Mouse (Mus musculus) limb, embryonic 15.5 days (tissue): ENCODE results near the gene Lrrc29. TPM values are rescaled to one million over a fixed set of nuclear protein-coding genes. Genes with fewer than 3 reads are reported as not detected.

Source experiments
- ATAC-seq: fragments of 200-750 bp; cut with Nextera tagmentation; 2 replicates; pipeline ENCODE4 v1.8.0; 2017; ENCODE audit warnings: low read depth, moderate TSS enrichment; ENCODE audit not compliant: insufficient number of reproducible peaks, low FRiP score, low TSS enrichment
- H3K27ac ChIP-seq: fragments of 300-500 bp; sonication (generic); 2 replicates; pipeline ENCODE4 v1.5.1; 2015; ENCODE audit warnings: moderate library complexity, mild to moderate bottlenecking, inconsistent platforms
- H3K27me3 ChIP-seq: fragments of 300-500 bp; sonication (generic); 2 replicates; pipeline ENCODE4 v1.6.1; 2015; ENCODE audit warnings: inconsistent platforms
- H3K36me3 ChIP-seq: fragments of 300-500 bp; sonication (generic); 2 replicates; pipeline ENCODE4 v1.6.1; 2015; ENCODE audit warnings: inconsistent platforms
- H3K4me1 ChIP-seq: fragments of 300-500 bp; sonication (generic); 2 replicates; pipeline ENCODE4 v1.6.1; 2015; ENCODE audit warnings: inconsistent platforms
- H3K4me2 ChIP-seq: fragments of 300-500 bp; sonication (generic); 2 replicates; pipeline ENCODE4 v1.6.1; 2015; ENCODE audit warnings: mild to moderate bottlenecking, inconsistent platforms
- H3K4me3 ChIP-seq: fragments of 300-500 bp; sonication (generic); 2 replicates; pipeline ENCODE4 v1.5.1; 2015; ENCODE audit warnings: mild to moderate bottlenecking, inconsistent platforms
- H3K9ac ChIP-seq: fragments of 300-500 bp; sonication (generic); 2 replicates; pipeline ENCODE4 v1.6.1; 2015; ENCODE audit warnings: inconsistent platforms
- H3K9me3 ChIP-seq: fragments of 300-500 bp; sonication (generic); 2 replicates; pipeline ENCODE4 v1.6.1; 2016; ENCODE audit warnings: inconsistent platforms
- WGBS: fragments of 180-500 bp; shearing (Covaris S2); methylation state at CpG from one replicate; pipeline ENCODE4 v1.1.7; 2015; 5-methylcytosine and 5-hydroxymethylcytosine counted together
- polyA plus RNA-seq: library from polyadenylated mRNA; unstranded; fragments of >200 nt; fragmentation: Nextera tagmentation; extraction: Ambion mirVana; gene quantifications from 2 replicates; pipeline ENCODE4 v1.2.1, GENCODE M21; 2015

Gene Lrrc29
- polyA plus RNA-seq, 1 experiment from 2014 or later: 1.7 TPM

DNA sequence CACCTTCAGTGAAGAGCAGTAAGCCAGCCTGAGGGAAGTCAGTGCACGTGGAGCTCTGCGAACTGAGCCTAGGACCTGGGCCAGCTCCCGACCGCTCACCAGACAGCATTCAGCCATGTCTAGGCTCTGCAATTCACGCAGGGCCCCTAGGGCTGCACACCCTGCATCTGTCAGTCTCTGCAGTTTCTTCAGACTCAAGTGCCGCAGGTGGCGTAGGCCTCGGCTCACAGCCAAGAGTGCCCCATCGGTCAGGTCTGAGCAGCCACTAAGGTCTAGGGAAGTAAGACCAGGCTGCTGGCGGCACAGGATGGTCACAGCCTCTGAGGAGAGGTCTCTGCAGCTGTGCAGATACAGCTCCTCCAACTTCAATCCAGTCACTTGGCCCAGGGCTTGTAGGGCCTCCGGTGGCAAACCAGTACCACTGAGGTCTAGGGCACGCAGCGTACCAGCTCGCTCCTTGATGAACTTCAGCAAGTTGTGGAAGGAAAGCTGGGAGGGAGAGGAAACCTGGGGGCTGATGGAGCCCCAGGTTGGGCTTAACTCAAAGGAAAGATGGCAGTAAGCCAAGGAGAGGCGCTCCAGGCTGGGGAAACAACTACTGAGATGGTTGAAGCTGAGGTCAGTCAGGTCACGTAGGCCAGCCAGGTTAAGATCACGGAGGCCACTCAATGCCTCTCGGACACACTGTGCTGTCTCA, 10.9 kb downstream of the Lrrc29 start:
- no peak overlapping the region for H3K9ac ChIP-seq
- H3K4me2 ChIP-seq: no peak overlapping the region
- H3K4me3 ChIP-seq: no peak overlapping the region
- no peak overlapping the region for H3K27ac ChIP-seq
- no peaks in the 10 kb centered on the region for H3K4me1 ChIP-seq
- no peaks in the 10 kb centered on the region for H3K27me3 ChIP-seq
- no peak for ATAC-seq
- peaks cover 92% of the 10 kb centered on the region for H3K36me3 ChIP-seq
- WGBS: 84% methylated on average over 18 of the region's 18 CpGs
- no peaks in the 10 kb centered on the region for H3K9me3 ChIP-seq

DNA sequence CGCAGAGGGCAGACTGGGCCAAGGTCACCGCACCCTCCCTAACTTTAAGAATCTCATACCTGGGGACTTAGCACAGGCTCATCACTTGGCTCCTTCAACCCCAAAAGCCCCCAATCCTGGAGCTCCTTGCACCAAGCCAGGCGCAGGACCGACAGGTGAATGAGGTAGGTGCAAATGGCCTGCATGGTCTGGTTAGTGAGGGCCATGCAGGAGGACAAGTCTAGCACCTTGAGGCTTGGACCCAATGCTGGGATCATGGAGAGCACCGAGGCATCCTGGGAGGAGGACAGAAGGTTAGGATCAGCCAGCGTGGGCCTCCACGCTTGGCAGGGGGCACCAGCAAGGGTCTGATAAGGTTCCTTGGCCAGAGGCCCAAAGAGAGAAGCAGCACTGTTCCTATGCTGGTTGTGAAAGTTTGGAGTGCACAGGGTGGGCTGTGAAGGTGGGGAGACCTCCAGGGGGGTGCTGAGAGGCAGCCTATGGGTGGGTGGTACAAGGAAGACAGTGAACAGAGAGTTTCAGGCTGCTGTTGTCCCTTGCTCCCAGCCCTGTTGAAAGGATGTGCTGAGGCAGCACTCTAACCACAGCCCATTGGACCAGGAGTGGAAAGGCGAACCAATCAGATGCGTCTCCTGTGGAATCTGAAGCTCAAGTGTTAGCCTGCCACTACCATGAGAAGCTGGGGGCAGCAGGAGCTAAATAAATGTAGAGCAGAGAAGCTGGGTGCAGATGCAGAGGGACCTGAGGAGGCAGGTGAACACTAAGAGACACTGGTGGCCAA, 12.3 kb downstream of the Lrrc29 start:
- Histone ChIP-seq H3K27ac (no peak overlapping the region), H3K4me2 (no peak overlapping the region), H3K4me3 (no peak overlapping the region), H3K9me3 (no peaks in the 10 kb centered on the region), H3K27me3 (no peaks in the 10 kb centered on the region), H3K9ac (no peak overlapping the region), H3K36me3 (peaks cover 91% of the 10 kb centered on the region), H3K4me1 (no peaks in the 10 kb centered on the region)
- WGBS: 85% methylated on average over 9 of the region's 9 CpGs
- no peak for ATAC-seq

DNA sequence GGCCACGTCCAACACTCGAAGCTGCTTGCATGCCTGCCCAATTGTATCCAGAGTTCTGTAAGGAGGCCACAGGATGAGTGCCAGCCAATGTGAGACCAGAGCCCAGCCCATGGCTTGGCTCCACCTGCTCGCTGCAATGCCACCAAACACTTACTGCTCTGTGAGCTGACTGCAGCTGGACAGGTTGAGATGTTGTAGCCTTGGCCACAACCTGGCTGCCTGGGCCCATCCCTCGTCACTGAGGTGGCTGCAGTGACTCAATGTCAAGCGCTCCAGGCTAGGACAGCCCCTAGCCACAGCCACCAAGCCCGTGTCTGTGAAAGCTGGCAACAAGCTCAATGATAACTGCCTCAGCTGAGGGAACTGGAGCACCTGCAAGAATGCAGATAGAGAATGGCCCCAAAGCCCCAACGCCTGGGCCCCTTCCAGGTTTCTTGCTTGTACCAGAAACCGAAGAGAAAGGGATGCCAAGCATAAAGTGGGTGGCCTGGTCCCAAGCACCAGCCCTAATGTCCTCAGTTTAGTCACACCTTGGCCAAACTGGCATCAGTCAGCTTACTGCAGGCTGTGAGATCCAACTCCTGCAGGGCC, 13.1 kb downstream of the Lrrc29 start:
- Histone ChIP-seq H3K4me3 (no peak overlapping the region), H3K4me2 (no peak overlapping the region), H3K27ac (no peak overlapping the region), H3K9me3 (no peaks in the 10 kb centered on the region), H3K36me3 (peaks cover 92% of the 10 kb centered on the region), H3K4me1 (no peaks in the 10 kb centered on the region), H3K9ac (no peak overlapping the region), H3K27me3 (no peaks in the 10 kb centered on the region)
- ATAC-seq: no peak
- WGBS: 89% methylated on average over 8 of the region's 8 CpGs

DNA sequence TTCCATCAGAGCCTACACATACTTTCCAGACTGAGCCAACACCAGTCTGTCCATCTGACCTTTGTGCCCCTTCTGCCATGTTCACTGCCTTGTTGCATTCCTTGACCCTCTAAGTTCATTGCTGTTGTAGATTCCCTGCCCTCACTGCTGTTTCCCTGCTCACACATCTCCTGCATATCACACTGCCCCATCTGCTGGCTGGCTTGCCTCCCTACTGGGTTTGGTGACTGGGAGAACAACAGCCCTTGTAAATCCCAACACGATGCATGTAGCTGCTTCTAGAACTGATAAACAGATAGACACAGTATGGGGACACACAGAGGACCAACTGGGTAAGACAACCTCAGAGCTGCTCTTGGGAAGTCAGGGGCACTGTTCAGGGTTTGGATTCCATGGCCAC, 14.4 kb downstream of the Lrrc29 start:
- H3K4me3 ChIP-seq: no peak overlapping the region
- ATAC-seq: no peak
- WGBS: 88% methylated on average over 1 of the region's 1 CpGs
- H3K27ac ChIP-seq: no peak overlapping the region
- H3K4me1 ChIP-seq: no peaks in the 10 kb centered on the region
- H3K36me3 ChIP-seq: peaks cover 89% of the 10 kb centered on the region
- no peak overlapping the region for H3K9ac ChIP-seq
- H3K4me2 ChIP-seq: no peak overlapping the region
- H3K27me3 ChIP-seq: no peaks in the 10 kb centered on the region
- H3K9me3 ChIP-seq: no peaks in the 10 kb centered on the region

DNA sequence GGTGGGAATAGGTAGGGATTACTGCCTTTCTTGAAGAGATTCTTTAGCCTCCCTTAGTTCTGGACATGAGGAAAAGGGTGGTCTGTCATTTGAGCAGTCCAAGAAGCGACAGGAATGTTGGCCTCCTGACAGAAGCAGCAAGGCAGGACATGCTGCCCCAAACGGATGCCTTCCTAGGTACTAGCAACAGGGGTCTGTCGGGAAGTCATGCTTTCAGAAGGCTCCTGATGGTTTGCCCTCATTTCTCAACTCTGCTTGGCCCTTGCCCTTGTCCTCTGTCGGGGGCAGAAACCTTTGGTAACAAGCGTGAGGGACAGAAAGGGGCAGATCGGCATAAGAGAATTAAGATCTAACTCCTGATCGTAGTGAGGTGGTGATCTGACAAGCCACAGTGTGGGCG, 16.0 kb downstream of the Lrrc29 start:
- peaks cover 76% of the 10 kb centered on the region for H3K36me3 ChIP-seq
- WGBS: 84% methylated on average over 8 of the region's 8 CpGs

DNA sequence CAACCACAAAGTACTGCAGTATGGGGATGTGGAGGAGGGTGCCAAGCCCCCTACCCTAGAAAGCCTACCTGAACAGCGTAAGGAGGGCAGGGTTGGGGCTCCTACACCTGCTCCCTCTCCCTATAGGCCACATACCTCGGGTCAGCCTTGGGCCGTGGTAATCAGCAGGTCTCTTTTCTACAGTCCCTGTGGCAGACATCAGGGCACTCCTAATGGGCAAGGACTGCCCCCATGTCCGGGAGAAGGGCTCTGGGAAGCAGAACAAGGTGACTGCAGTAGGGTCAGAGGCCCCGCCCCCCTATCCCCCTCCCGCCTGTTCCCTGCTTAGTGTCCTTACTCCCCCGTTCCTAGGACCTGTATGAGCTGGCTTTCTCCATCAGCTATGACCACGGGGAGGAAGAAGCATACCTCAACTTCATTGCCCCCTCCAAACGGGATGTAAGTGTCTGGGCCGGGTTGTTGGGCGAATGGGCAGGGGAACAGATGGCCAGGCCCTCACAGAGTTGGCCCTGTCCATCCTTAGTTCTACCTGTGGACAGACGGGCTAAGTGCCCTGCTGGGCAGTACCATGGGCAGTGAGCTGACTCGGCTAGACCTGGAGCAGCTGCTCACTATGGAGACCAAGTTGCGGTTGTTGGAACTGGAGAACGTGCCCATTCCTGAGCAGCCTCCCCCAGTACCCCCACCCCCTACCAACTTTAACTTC, 16.8 kb downstream of the Lrrc29 start:
- no peaks in the 10 kb centered on the region for H3K9me3 ChIP-seq
- no peak overlapping the region for H3K4me3 ChIP-seq
- H3K36me3 ChIP-seq: peaks cover 73% of the 10 kb centered on the region
- peaks cover 22% of the 10 kb centered on the region for H3K4me1 ChIP-seq
- no peaks in the 10 kb centered on the region for H3K27me3 ChIP-seq
- WGBS: 76% methylated on average over 15 of the region's 15 CpGs
- H3K4me2 ChIP-seq: no peak overlapping the region
- ATAC-seq: no peak
- H3K9ac ChIP-seq: no peak overlapping the region
- H3K27ac ChIP-seq: no peak overlapping the region

More for the DNA sequence above, 16.0 kb downstream of the Lrrc29 start:
- Histone ChIP-seq H3K27ac (no peak overlapping the region), H3K9ac (no peak overlapping the region), H3K9me3 (no peaks in the 10 kb centered on the region), H3K4me2 (no peak overlapping the region), H3K4me1 (peaks cover 14% of the 10 kb centered on the region), H3K4me3 (no peak overlapping the region), H3K27me3 (no peaks in the 10 kb centered on the region)
- ATAC-seq: no peak

DNA sequence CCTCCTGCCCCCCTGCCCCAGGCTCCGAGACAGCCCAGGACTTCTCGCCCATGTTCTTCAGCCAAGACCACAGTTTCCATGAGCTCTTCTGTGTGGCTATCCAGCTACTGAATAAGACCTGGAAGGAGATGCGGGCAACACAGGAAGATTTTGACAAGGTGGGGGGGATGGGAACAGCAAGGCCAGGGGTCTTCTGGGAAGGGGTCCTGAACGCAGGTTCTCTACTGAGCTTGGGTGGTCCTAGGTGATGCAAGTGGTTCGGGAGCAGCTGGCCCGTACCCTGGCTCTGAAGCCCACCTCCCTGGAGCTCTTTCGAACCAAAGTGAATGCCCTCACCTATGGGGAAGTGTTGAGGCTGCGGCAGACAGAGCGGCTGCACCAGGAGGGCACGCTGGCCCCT, 17.6 kb downstream of the Lrrc29 start:
- 92% methylated on average over 10 of the region's 10 CpGs for WGBS
- H3K4me3 ChIP-seq: no peak overlapping the region
- peaks cover 68% of the 10 kb centered on the region for H3K36me3 ChIP-seq
- no peak overlapping the region for H3K4me2 ChIP-seq
- H3K27ac ChIP-seq: no peak overlapping the region
- no peak overlapping the region for H3K9ac ChIP-seq
- H3K4me1 ChIP-seq: peaks cover 28% of the 10 kb centered on the region
- H3K9me3 ChIP-seq: no peaks in the 10 kb centered on the region
- no peaks in the 10 kb centered on the region for H3K27me3 ChIP-seq
- no peak for ATAC-seq

DNA sequence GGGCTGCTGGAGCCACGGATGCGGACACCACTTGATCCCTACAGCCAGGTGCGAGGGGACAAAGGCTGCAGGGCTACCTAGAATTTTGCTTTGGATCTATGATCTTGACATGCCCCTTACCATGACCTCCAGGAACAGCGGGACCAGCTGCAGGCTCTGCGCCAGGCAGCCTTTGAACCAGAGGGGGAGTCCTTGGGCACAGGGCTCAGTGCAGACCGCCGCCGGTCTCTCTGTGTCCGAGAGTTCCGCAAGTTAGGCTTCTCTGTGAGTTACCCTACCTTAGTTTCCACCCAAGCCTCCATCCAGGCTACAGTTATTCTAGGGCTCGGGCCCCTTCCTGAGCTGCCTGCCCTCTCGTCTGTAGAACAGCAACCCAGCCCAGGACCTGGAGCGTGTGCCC, 18.4 kb downstream of the Lrrc29 start:
- ATAC-seq: no peak
- no peak overlapping the region for H3K9ac ChIP-seq
- H3K9me3 ChIP-seq: no peaks in the 10 kb centered on the region
- peaks cover 66% of the 10 kb centered on the region for H3K36me3 ChIP-seq
- H3K4me1 ChIP-seq: peaks cover 28% of the 10 kb centered on the region
- no peaks in the 10 kb centered on the region for H3K27me3 ChIP-seq
- WGBS: 94% methylated on average over 13 of the region's 13 CpGs
- H3K4me3 ChIP-seq: no peak overlapping the region
- H3K4me2 ChIP-seq: no peak overlapping the region
- H3K27ac ChIP-seq: no peak overlapping the region

DNA sequence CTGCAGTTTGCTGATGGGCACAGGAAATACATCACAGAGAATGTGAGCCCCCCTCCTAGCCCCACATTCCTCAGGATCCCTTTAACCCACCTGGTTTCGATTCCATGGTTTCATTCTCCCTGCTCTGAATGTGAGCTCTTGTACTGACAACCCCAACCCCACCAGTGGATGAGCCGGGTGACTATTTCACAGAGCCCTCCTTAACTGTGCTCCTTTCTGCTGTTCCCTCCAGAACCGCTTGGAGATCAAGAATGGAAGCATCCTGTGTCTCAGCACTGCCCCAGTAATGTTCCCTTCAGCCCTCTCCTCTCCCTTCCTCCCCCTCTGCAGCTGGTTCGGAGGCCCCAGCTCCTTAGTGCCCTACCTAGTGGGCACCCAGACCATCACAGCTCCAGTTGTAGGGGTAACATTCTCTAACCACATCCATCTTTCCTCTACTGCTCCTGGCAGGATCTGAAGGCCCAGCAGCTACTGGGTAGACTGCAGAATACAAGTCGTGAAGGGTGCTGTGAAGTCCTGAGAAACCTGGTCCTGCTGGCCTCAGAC, 19.9 kb downstream of the Lrrc29 start:
- peak overlapping the region; percentile 42; the same call in 1 of the 2 replicates for H3K9ac ChIP-seq
- H3K9me3 ChIP-seq: no peaks in the 10 kb centered on the region
- H3K4me1 ChIP-seq: peaks cover 28% of the 10 kb centered on the region
- peak overlapping the region; percentile 75 for H3K4me2 ChIP-seq
- H3K36me3 ChIP-seq: peaks cover 64% of the 10 kb centered on the region
- H3K4me3 ChIP-seq: peak overlapping the region; percentile 38
- WGBS: 34% methylated on average over 5 of the region's 5 CpGs
- peak overlapping the region; percentile 83 for H3K27ac ChIP-seq
- no peaks in the 10 kb centered on the region for H3K27me3 ChIP-seq
- no peak; the same call in 1 of the 2 replicates for ATAC-seq

DNA sequence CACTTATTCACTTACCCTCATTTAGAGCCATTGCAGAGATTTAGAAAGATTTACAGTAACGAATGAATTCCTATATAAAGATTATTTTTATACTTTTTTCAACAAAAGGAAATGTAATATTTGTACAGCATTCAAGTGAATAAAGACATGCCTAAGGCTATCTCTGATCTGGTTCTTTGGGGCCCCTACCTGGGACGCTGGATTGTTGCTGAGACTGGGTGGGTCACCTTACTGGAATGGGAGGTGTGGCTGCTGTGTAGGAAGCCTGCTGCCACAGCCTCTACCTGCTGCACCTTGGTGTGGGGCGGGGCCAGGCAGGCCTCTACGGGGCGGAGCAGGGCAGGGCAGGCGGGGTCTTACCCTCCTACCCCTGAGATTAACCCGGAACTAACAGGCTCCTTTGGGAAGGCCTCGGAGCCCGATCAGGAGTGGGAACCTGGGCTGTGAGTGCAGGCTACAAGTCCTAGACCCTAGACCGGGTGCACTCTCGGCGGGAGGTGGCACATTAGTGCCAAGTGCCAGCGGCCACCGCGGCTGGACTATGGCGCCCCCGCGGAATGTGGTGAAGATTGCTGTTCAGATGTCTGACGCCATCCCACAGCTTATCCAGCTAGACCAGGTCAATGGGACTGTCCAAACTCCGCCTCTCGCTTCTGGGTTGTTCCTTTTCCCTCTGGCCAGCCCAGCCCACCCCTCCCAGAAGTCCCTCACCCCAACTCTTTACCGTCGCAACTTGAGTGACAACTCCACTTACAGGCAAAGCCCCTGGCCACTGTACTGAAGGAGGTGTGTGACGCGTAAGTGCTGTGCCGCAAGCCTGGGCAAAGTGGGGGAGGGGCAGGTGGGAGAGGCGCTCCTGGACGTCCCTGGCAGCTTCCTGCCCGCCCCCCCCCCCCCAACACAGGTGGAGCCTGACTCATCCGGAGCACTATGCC, 20.6 kb downstream of the Lrrc29 start, which contains the start of gene Elmo3:
TSS of gene Elmo3 (plus strand) at position 391 of the 935 bp plus-strand sequence.
- Histone ChIP-seq H3K4me3 (peak within 1 kb of the TSS; percentile 38), H3K27me3 (no peaks in the 10 kb centered on the region), H3K9ac (peak within 1 kb of the TSS; percentile 42), H3K4me2 (peak within 1 kb of the TSS; percentile 75), H3K27ac (peak within 1 kb of the TSS; percentile 83), H3K9me3 (no peaks in the 10 kb centered on the region), H3K36me3 (peaks cover 66% of the 10 kb centered on the region), H3K4me1 (peaks cover 28% of the 10 kb centered on the region)
- peak; percentile 64 for ATAC-seq
- 6% methylated on average over 27 of the region's 30 CpGs for WGBS
